Mouse (Mus musculus) stomach, postnatal 0 days (tissue): ENCODE results near the gene Dnaaf2. TPM values are rescaled to one million over a fixed set of nuclear protein-coding genes. Genes with fewer than 3 reads are reported as not detected.

Experiments
- ATAC-seq: fragments of 200-750 bp; cut with Nextera tagmentation; 2 replicates; pipeline ENCODE4 v1.8.0; 2017; ENCODE audit not compliant: low FRiP score, low TSS enrichment
- DNase-seq: peaks from one replicate; pipeline ENCODE4 v3.0.0-alpha.2; 2016; ENCODE audit warnings: low spot score
- H3K27ac ChIP-seq: fragments of 300-500 bp; sonication (generic); replicated peaks from 2 replicates; pipeline ENCODE4 v1.5.1; 2014; ENCODE audit warnings: mild to moderate bottlenecking, control low read depth
- H3K27me3 ChIP-seq: fragments of 300-500 bp; sonication (generic); 2 replicates; pipeline ENCODE4 v1.6.1; 2014; ENCODE audit warnings: low read length; ENCODE audit not compliant: control insufficient read depth, insufficient read depth
- H3K36me3 ChIP-seq: fragments of 300-500 bp; sonication (generic); 2 replicates; pipeline ENCODE4 v1.6.1; 2014; ENCODE audit warnings: low read length, mixed read lengths; ENCODE audit not compliant: control insufficient read depth, insufficient read depth
- H3K4me1 ChIP-seq: fragments of 300-500 bp; sonication (generic); replicated peaks from 2 replicates; pipeline ENCODE4 v1.6.1; 2014; ENCODE audit warnings: antibody characterized with exemption; ENCODE audit not compliant: control insufficient read depth, insufficient read depth
- H3K4me2 ChIP-seq: fragments of 300-500 bp; sonication (generic); replicated peaks from 2 replicates; pipeline ENCODE4 v1.6.1; 2014; ENCODE audit warnings: low read depth, mild to moderate bottlenecking, control low read depth, moderate library complexity
- H3K4me3 ChIP-seq: fragments of 300-500 bp; sonication (generic); 2 replicates; pipeline ENCODE4 v1.5.1; 2014; ENCODE audit warnings: low read depth, low read length, control low read depth
- H3K9ac ChIP-seq: fragments of 300-500 bp; sonication (generic); 2 replicates; pipeline ENCODE4 v1.6.1; 2014; ENCODE audit warnings: mild to moderate bottlenecking, low read length, control low read depth, mixed read lengths
- H3K9me3 ChIP-seq: fragments of 300-500 bp; sonication (generic); 2 replicates; pipeline ENCODE4 v1.6.1; 2016; ENCODE audit warnings: low read length; ENCODE audit not compliant: control insufficient read depth
- CTCF ChIP-seq: IDR thresholded peaks from 2 replicates; pipeline ENCODE4 v1.5.1; 2016; ENCODE audit warnings: antibody characterized with exemption, low read depth, mild to moderate bottlenecking, moderate library complexity
- EP300 ChIP-seq: optimal IDR thresholded peaks from 2 replicates; pipeline ENCODE3; 2016; ENCODE audit warnings: antibody characterized with exemption
- WGBS: fragments of 180-500 bp; shearing (Covaris S2); extraction: QIAGEN DNeasy Blood & Tissue Kit; methylation state at CpG from one replicate; pipeline ENCODE4 v1.1.7; 2014; 5-methylcytosine and 5-hydroxymethylcytosine counted together
- polyA plus RNA-seq: library from polyadenylated mRNA; unstranded; fragments of >200 nt; fragmentation: Nextera tagmentation; extraction: Ambion mirVana; gene quantifications from 2 replicates; pipeline ENCODE4 v1.2.1, GENCODE M21; 2015

Gene Dnaaf2
- polyA plus RNA-seq, 1 experiment from 2014 or later = 4.0 TPM

GRCm38 (mm10) chr12:69157107-69157506 lies 41.1 kb downstream of the Dnaaf2 start:
- Histone ChIP-seq H3K9me3 (no peaks in the 10 kb centered on the region), H3K9ac (no peak overlapping the region), H3K36me3 (no peaks in the 10 kb centered on the region), H3K4me3 (no peak overlapping the region), H3K4me2 (no peak overlapping the region), H3K27ac (no peak overlapping the region), H3K4me1 (peaks cover 2% of the 10 kb centered on the region; the same call in 1 of the 2 replicates), H3K27me3 (no peaks in the 10 kb centered on the region)
- DNase-seq (no peak), ATAC-seq (no peak)
- WGBS = 88% methylated on average over 2 of the region's 2 CpGs
- no peak for TF ChIP-seq EP300
- TF ChIP-seq CTCF = no peak

DNA sequence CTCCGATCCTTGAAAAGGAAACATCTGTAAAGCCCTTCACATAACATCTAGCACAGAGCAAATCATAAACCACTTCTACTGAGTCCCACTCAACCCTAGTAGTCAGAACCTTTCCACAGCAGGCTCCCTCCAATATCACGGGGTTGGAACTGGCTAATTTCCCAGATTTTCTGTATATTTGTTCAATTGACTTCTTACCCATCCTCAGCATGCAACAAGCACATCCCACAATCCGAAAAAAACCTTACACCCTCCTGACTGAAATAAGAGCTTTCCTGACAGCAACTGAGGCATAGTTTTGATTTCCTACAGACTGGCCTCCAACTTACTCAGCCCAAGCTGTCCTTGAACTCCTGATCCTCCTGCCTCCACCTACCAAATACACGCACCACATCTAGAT lies 41.8 kb downstream of the Dnaaf2 start:
- H3K36me3 ChIP-seq = no peaks in the 10 kb centered on the region
- no peak overlapping the region for H3K9ac ChIP-seq
- no peak overlapping the region for H3K27ac ChIP-seq
- TF ChIP-seq CTCF (no peak), EP300 (no peak)
- DNase-seq (no peak), ATAC-seq (no peak)
- H3K4me2 ChIP-seq = no peak overlapping the region
- peaks cover 2% of the 10 kb centered on the region; the same call in 1 of the 2 replicates for H3K4me1 ChIP-seq
- no peak overlapping the region for H3K4me3 ChIP-seq
- WGBS = 64% methylated on average over 4 of the region's 4 CpGs
- H3K9me3 ChIP-seq = no peaks in the 10 kb centered on the region
- no peaks in the 10 kb centered on the region for H3K27me3 ChIP-seq

- Histone ChIP-seq H3K4me2 (no peak overlapping the region), H3K9me3 (no peaks in the 10 kb centered on the region), H3K4me3 (no peak overlapping the region), H3K4me1 (peaks cover 2% of the 10 kb centered on the region; the same call in 1 of the 2 replicates), H3K36me3 (no peaks in the 10 kb centered on the region), H3K27me3 (no peaks in the 10 kb centered on the region), H3K27ac (no peak overlapping the region), H3K9ac (no peak overlapping the region)
- TF ChIP-seq CTCF (no peak), EP300 (no peak)
- ATAC-seq (no peak), DNase-seq (no peak)
- 66% methylated on average over 2 of the region's 2 CpGs for WGBS
Observed at GRCm38 (mm10) chr12:69155923-69156322, 42.3 kb downstream of the Dnaaf2 start.

DNA sequence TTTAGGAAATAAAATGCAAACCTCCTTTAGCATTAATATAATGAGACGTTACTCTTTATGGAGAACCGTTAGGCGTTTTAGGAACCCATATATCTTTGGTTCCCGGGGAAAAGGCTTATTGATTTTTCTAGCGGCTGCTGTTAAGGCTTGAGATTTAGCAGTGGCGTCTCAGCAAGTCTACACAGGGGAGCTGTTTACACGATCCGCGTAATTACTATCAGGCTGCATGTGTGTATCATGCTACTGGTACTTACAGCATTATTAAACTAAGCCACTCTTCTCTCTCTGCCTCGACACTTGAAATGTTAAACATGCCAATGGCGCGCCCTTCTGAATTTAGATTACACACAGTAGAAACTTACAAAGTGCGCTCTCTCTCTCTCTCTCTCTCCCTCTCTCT lies 48.2 kb downstream of the Dnaaf2 start:
- ATAC-seq (no peak), DNase-seq (no peak)
- H3K4me1 ChIP-seq = no peaks in the 10 kb centered on the region
- no peaks in the 10 kb centered on the region for H3K36me3 ChIP-seq
- no peak overlapping the region for H3K4me3 ChIP-seq
- 50% methylated on average over 13 of the region's 13 CpGs for WGBS
- no peak overlapping the region for H3K27ac ChIP-seq
- H3K9me3 ChIP-seq = no peaks in the 10 kb centered on the region
- TF ChIP-seq EP300 (no peak), CTCF (no peak)
- no peaks in the 10 kb centered on the region for H3K27me3 ChIP-seq
- no peak overlapping the region for H3K9ac ChIP-seq
- H3K4me2 ChIP-seq = no peak overlapping the region

DNA sequence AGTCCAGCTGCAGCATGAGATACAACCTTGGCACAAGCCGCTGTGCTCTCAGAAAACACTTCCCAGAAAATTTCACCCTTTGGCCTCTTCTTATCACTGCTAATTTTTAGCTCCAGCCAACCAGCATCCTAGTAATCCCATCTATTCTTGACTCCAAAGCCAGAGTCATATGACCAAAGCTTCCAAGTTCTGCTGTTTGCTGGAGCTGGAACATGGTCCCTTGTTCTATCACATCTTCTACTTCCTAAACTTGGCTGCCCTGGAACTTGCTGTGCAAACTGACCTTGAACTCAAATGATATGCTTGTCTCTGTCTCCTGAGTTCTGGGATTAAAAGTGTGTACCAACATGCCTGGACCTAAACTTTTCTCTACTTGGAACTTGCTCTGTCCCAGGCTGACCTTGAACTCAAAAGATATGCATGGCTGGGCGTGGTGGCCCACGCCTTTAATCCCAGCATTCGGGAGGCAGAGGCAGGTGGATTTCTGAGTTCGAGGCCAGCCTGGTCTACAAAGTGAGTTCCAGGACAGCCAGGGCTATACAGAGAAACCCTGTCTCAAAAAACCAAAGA lies 51.0 kb downstream of the Dnaaf2 start:
- Histone ChIP-seq H3K27me3 (no peaks in the 10 kb centered on the region), H3K9ac (no peak overlapping the region), H3K4me1 (no peaks in the 10 kb centered on the region), H3K4me3 (no peak overlapping the region), H3K9me3 (no peaks in the 10 kb centered on the region), H3K27ac (no peak overlapping the region), H3K36me3 (no peaks in the 10 kb centered on the region), H3K4me2 (no peak overlapping the region)
- TF ChIP-seq CTCF = no peak
- WGBS = 90% methylated on average over 5 of the region's 5 CpGs
- DNase-seq (no peak), ATAC-seq (no peak)

GRCm38 (mm10) chr12:69143460-69143859 lies 54.8 kb downstream of the Dnaaf2 start:
- TF ChIP-seq CTCF (no peak), EP300 (no peak)
- 73% methylated on average over 6 of the region's 6 CpGs for WGBS
- H3K4me1 ChIP-seq = no peaks in the 10 kb centered on the region
- H3K4me2 ChIP-seq = no peak overlapping the region
- no peak for ATAC-seq
- no peaks in the 10 kb centered on the region for H3K36me3 ChIP-seq
- no peak overlapping the region for H3K4me3 ChIP-seq
- DNase-seq = no peak
- no peaks in the 10 kb centered on the region for H3K27me3 ChIP-seq
- H3K27ac ChIP-seq = no peak overlapping the region
- no peaks in the 10 kb centered on the region for H3K9me3 ChIP-seq
- H3K9ac ChIP-seq = no peak overlapping the region
